Mouse (Mus musculus) frontal cortex, postnatal 10 days (tissue): ENCODE results near the gene Gm44965.
A peak's percentile ranks its signal among the peaks of the same experiment; 100 is the strongest.

Experiments
- DNase-seq, 2 experiments: peaks; one replicate each; pipeline ENCODE4 v3.0.0; 2022; ENCODE audit warnings: low spot score in 2 of 2, mixed read lengths in 1 of 2

Gm44965 gene

DNA sequence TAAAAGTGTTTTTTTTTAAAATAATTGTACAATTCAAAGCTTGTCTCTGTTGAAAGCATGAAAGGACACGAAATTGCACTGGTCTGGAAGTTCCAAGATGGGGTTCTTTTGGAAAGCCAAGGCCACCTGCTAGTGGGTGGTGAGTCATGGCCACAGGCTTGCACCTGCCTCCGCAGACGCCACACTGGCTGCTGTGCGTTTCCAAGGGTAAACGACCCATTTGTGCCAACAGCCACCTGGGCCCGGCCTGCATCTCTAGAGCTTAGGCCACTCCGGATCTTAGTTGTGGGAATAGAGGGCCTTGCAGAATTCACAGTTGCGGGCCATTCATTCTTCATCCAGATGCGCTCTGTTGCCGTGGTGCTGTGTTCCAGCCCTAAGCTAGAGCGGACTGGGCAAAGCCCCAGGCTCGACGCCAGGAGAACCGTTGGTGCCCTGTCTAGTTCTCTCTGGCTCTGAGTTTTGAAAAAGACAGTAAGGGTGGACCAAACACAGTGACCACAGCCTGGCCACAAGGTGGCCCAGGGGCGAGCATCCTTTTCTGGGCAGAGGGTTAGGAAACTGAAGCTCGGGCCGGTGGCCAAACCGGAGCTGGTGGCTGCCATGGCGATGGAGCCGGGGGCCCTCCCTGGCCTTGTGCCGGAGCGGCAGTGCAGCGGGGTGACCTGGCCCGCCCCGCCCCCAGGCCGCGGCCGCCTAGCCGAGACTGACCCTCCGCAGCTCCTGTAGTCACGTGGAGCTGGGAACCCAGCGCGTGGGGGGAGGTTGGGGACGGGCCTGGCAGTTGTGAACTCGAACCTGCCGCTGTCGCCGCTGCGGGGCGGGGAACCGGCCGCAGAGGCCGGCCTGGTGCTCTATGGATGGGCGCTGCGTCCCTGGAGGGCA lies at the start of gene Gm44965, which contains the start of gene Repin1:
Gm44965 (plus strand) TSS at position 784 of the 885 bp plus-strand sequence.
Repin1 (plus strand) TSS at position 726 of the 885 bp plus-strand sequence.
- peak; percentile 92 to 93 for DNase-seq

DNA sequence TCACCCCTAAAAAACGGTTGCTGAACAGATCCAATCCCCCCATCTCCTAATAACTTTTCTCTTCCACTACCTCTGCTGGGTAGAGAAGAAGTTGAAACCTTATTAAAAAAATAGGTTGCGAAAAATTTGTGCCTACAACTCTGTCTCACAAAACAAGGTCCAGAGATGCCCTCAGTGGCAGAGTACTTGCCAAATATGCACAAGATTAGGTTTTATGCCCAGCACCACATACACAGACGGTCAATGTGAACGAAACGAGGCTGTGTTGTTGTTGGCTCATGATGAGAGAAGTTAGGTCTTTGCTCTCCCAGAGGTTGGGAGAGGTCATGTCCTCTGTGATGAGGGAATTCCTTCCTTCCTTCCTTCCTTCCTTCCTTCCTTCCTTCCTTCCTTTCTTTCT lies 48.5 kb upstream of the Gm44965 start:
- DNase-seq = no peak

DNA sequence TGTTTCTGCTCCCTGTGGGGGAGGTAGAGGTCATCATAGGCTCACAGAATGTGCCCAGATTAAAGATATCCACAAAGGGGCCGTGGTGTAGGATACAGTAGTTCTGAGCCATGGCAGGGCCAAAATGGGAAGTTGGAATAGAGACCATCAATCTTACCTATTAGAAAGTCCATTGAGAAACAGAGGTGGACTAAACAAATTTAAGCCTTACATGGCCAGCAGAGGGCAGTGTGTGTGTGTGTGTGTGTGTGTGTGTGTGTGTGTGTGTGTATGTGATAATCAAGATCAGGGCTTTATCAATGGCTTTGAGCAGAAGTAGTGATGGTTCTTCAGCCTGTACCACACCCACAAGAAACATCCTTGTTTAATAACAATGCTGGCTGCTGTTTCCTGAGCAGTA lies 47.5 kb upstream of the Gm44965 start:
- DNase-seq = no peak

DNA sequence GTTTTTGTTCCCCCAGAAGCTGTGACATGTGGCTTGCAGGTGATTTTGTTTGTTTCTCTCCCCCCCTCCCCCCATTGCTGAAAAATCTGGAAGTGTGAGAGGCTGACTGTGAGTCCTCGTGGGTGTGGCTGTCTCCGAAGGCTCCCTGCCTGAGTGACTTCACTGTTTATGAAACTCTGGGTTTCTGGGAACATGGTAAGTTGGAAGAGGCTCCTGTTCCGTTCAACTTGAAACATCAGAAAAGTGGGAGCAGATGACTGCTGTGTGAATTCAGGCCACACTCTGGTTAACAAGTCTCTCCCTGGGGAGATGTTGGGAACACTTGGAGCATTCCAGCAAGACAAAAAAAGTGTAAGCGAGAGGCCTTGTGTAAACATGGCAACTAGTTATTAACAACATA lies 46.9 kb upstream of the Gm44965 start:
- no peak for DNase-seq

DNA sequence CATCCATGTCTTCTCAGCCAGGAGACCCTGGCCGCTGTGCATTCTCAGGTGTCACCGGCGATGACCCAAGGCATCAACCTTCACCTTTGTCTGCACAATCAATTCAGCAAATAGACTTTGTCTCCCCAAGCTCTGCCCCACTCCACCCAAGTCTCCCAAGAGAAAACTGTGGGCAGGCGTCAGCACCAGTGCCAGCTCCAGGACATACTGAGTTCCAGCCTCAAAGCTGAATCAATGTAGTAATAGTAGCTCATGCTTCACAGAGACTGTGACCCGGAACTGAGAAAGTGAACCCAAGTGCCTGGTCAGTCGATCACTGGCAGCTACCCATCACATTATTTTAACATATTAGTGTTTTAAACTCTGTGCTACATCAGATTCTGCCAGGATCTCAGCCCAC lies 45.4 kb upstream of the Gm44965 start:
- no peak for DNase-seq

DNA sequence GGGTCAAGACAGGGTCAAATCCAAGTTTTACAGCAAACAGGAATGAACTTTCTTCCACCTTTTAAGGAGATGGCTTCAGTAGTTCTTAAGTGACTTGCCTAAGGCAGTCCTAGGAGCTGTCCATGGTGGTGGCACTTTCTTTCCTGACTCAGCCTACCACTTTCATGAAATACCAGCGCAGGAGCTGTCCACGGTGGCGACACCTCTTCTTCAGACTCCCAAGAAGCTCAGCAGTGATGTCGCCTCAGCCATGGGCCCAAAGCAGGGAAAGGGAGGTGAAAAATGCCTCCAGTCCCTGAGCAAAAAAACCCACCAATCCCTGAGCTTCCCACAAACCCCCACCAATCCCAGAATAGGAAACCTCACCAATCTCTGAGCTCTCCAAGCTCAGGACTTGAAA lies 40.8 kb upstream of the Gm44965 start:
- DNase-seq = no peak

DNA sequence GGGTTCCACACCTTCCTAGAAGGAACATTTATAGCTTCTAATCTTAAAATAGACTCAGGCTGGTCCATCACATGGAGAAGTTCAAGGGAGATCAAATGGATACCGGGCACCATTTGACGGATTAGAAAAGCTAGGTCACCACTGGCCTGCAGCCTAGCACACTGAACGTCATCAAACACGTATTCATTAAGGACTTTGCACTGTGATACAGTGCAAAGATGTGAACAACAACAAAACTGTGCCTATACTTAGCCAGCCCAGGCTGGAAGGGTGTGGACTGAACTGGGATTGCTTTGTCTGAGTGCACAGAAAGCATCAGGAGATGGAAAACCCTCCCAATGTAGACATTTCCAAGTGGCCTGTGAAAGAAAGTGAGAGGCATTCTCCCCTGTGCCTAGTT lies 39.9 kb upstream of the Gm44965 start:
- DNase-seq = no peak

DNA sequence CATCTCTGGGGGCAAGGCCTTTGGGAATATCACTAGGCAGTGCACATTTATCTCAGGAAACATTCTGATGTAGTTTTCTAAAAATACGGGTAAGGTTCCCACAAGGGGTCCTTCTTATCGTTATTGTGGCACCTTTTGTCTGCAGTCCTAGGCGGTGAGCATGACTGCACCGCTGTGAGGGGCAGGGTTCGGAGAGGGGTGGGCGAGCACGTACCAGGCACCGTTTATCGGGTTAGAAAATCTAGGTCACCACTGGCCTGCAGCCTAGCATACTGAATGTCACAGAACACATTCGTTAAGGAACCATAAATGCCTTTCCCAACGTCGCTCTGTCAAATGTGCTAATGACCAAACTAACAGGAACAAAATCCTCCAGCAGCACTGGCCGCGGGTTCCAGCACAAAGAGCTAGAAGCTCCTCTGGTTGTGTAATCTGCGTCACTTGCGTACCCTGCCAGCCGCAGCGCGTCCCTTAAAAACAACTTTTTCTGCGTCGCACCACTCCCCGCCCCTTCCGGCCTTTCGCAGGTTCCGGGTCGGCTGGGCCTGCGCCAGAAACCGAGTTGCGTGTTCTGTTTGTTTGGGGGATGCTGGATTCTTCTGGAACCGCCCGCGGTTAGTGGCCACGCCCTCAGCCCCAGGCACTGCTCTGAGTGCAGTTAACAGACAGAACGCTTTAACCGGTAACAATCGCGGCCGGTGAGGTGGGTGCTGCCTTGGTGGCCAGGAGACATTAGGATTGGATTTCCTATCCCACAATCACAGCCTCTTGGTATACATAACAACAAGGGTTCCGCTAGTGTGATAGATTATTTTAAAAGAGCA lies 39.2 kb upstream of the Gm44965 start, which contains the start of gene Lrrc61:
Lrrc61 (plus strand) TSS at position 517 of the 824 bp plus-strand sequence.
- peak; percentile 94 to 96 for DNase-seq

DNA sequence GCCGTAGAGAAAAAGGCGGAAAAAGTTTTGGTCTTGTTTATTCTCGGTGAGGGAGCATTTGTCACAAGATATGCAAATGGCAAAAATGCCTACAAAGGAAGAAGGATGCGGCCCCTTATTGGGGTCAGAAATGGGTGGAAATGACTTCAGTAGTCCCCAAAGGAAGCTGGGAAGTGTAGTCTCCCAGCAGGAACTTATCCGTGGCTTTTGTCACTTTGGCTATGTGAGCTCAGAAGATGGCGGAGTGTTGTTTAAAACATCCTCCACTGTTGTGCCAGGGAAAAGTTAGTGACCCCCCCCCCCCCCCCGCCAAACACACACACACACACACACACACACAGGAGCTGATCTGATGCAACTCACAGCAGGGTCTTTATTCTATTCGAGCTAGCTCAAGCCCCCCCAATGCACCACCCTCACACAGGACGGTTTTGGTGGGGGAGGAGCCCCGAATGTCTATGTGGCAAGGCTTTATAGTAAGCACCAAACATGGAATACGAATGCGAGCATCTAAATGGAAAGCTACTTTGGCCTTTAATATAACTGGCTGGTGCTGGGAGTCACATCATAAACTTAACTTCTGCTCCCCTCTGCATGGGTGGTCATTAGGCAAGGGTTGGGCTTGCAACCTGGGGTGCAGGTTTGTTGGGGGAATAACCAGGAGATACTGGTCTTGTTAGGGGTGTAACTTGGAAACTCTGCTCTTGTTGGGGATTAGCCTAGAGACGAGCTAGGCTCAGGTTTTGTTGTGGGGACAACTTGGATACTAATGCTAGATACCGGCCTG lies 38.4 kb upstream of the Gm44965 start:
- DNase-seq = peak; percentile 52 to 61

DNA sequence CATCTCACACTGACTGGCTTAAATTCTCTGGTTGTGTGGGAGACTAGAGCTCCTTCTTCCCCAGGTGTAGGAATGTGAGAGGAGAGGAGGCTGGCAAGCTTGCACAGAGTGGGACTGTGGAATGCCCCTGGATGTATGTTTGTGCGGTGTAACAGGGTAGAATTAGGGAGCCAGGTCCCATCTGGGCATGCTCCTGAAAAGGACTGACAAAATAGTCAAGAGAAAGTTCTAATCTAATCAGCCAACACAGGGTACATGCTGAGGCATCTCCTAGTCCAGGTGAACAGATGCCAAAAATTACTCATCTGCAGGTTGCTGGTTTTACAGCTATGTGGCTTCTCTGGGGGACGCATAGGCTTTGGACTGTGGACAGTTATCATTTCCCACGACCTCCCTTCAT lies 37.8 kb upstream of the Gm44965 start:
- DNase-seq = no peak

DNA sequence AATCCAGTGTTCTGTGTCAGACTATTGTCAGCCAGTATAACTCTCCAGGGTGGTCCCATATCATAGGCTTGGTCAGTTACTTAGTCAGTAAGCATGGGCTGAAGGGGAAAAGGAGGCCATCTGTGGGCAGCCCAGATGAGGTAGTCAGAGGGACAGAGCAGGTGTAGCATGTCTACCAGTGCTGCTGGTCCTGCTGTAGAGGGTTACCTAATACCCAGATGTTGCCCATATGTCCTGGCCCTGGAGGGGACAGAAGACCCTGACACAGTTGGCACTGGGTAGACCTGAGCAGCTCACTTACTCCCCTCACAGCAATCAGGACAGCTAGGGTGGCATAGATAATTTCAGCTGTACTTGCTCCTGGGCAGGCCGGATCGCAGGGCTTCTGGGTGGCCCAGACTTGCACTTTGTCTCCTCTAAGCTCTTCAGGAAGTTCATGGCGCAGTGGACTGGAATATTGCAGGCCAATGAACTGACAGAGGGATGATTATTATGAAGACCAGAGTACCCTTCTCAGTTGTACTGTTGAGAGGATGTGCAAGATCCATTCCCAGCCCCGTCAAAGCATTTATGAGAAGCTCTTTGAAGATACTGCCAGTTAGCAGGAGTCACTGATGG lies 27.9 kb upstream of the Gm44965 start:
- no peak for DNase-seq

DNA sequence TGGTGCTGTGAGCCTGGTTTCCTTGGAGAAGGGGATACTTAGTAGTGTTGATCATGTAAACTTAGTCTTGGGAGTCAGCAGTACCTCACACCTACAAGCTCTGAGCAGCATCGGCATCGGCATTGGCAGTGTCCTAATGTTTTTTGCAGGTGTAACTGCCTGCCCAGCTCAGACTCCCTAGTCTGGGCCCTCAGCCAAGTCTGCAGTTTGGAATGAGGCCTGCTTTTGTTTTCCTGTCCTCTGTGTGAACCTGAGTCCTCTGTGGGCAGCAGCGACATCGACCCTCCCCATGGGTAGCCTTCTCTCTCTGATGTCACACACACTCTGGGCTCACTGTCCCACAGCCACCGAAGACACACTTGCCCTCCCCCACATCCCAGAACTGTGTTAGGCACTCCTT lies 27.4 kb upstream of the Gm44965 start:
- DNase-seq = no peak

DNA sequence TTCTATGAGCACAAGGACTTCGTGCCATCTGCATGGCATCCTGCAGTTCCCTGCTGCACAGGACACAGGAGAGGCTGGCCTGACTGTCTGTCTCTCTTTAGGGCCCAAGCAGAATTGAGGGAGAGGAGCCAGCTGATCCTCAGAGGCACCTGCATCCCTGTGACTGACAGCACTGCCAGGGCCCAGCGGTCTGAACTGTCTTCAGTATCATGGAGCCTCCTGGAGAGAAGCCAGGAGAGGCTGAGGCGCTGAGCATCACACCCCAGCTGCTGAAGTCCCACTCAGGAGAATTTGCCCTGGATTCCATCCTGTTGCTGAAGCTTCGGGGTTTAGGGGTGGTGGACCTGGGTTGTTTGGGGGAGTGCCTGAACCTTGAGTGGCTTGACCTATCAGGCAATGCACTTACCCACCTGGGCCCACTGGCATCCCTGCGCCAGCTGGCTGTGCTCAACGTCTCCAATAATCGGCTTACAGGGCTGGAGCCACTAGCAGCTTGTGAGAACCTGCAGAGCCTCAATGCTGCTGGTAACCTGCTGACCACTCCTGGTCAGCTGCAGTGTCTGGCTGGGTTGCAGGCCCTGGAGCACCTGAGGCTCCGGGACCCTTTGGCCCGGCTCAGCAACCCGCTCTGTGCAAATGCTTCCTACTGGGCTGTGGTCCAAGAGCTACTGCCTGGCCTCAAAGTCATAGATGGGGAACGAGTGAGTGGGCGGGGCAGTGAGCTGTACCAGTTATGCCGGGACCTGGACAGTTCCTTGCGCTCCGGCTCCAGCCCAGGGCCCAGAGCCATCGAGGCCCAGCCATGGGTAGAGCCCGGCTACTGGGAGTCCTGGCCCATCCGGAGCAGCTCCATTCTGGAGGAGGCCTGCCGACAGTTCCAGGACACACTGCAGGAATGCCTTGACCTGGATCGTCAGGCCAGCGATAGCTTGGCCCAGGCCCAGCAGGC lies 25.4 kb upstream of the Gm44965 start:
- no peak for DNase-seq

DNA sequence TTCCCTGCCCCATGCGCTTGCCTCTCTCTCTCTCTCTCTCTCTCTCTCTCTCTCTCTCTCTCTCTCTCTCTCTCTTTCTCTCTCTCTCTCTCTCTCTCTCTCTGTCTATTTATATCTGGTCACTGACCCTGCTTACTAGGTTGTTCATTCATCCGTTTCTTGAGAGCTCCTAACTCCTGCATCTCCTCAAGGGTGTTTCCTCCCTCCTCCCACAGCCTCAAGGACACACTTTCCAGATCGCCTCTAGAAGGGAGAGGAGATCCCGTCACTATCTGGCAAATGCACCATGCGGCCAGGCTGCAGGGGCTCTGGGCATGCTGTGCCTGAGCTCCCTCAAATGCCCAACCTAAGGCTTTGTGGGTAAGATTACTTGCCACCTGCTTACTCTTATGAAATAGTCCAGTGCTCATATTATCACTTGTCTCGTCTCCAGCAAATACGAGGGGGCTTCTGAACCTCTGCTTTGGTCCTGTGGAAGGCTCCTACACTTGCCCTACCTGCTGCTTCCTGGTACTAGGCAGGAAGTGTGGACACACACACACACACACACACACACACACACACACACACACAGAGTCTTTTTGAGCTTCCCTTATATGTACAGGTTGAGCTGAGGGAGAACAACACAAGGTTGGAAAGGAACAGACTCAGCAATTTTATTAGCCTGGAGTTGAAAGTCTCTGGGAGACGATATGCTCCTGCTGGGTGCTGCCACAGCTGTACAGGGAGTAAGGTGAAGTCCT lies 24.5 kb upstream of the Gm44965 start:
- DNase-seq = no peak

DNA sequence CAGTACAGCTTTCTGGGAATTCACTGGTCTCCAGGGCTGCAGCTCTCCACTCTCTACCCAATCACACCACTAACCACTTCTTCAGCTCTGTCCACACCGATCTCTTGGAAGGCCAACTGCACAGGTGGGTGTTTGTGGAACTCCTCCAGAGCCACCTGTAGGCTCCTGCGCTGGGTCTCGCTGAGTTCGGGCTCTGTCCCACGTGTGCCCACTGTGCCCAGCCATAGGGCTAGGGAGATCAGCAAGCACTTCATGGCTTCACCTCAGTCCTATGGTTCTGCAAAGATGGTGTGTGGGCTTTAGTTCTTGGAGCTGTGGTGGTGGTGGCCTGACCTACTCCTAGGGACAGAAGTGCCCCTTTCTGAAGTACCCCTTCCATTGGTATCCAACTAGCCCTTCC lies 21.7 kb upstream of the Gm44965 start:
- no peak for DNase-seq

DNA sequence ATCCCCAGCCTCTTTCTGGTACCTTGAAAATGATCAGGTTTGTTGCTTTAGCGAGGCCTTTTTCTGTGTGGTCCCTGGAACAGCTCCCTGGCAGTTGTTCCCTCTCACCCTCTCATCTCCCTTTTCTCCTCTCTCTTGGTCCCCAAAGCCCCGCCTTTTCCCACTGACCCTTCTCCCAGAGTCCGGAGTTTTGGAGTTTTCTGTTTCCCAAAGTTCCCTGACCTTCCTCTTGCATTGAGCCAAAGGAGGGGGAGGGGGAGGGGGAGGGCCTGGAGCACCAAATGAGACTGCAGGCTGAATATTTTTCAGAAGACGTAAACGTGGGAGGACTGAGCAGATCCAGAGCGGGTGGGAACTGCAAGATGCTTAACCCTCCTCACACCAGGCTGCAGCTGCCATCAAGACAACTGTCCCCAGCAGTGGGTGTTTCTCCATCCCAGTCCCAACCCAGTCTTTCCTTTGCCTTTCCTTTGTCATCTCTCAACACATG lies 21.1 kb upstream of the Gm44965 start, which contains the start of gene Rarres2:
Rarres2 (minus strand) TSS at position 218 of the 490 bp plus-strand sequence.
- DNase-seq = no peak

DNA sequence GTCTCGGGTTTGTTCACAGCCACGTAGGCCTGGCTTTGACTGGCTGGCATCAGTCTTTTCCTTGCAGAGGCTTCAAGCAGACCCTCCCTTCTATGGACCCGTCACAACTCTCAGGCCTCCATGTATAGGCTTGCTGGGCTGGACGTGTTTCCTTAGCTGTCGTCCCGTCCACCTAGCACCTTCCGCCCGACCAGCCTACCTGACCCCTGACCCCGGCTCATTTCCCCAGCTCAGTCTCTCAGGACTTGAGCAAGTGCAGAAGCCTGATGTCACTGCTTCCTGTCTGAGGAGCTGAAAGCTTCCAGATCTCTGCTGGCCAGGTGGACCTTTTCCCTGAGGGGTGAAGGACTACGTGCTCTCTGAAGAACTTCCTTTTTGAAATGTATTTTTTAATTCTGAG lies 20.5 kb upstream of the Gm44965 start:
- no peak for DNase-seq

DNA sequence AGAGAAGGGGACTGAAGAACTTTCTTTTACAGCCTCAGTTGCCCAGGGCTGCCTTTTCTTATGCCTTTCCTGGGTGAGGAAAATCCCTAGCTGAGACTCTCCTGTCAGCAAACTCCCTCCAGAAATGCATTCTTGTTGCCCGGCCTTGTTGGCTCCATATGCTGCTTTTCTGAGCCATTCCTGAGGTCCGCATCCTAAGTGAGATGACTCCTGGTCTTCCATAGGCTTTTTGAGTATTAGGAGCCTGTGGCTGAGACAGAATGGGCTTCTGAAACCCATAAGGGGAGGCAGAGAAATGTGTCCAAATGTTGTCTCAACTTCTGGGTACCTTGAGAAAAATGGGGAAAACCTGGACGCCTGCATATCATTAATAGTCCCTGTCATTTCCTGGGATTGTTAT lies 19.8 kb upstream of the Gm44965 start:
- DNase-seq = no peak

DNA sequence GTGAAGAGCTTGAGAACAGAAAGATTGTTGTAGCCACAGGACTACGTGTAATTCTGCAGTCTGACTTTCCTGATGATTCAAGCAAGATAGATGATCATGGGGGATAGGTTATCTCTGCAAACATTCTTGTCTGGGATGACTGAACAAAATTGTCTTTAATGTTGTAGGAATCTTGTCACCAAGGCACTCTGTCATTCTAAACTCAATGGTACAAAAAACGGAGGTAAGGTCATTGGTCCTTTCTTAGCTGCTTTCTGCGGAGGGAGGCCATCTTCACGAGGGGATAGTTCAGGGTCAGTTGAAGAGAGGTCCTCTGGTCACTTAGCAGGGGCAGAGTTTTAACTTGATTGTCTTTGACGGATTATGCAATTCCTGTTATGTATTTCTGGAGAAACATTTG lies 15.0 kb upstream of the Gm44965 start:
- no peak for DNase-seq
